Mouse (Mus musculus): ENCODE results near the gene Gucd1. TPM values are rescaled to one million over a fixed set of nuclear protein-coding genes. Genes with fewer than 3 reads are reported as not detected.

The Gucd1 gene
- polyA plus RNA-seq, 1 experiment from 2014 or later = 19.7 TPM

DNA sequence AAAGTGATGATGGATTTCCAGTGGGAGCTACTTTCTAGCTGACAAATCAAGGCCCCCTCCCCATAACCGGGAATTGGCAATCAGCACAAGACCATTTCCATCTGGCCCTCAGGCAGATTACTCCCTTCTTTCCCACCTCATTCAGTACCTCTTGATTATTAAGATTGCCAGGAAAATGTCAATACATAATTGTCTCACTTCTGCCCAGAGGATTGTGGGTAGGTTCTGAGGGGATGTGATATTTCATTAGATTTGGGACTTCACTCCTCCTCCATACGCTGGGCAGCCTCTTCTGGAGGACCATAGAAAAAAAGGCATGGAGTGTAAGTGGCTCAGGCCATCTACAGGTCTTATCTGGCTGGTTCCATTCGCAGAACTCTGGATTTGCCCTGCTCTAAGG lies 185.5 kb downstream of the Gucd1 start:
- no peak overlapping the region for H3K9ac ChIP-seq (ENCODE audit: low read depth, low read length)
- ATAC-seq = no peak
- no peaks in the 10 kb centered on the region for H3K9me3 ChIP-seq (replicated peaks; ENCODE audit: control insufficient read depth, low read length, poor library complexity, severe bottlenecking)
- no peaks in the 10 kb centered on the region for H3K4me1 ChIP-seq (ENCODE audit: control insufficient read depth, insufficient read depth, low read length)
- H3K27me3 ChIP-seq (ENCODE audit: control insufficient read depth, insufficient read depth, low read depth, low read length) = no peaks in the 10 kb centered on the region
- no peak overlapping the region for H3K27ac ChIP-seq (ENCODE audit: low read length)
- WGBS = 84% methylated on average over 3 of the region's 3 CpGs
- H3K4me3 ChIP-seq (ENCODE audit: low read depth, low read length) = no peak overlapping the region
- no peak overlapping the region for H3K4me2 ChIP-seq (ENCODE audit: low read length)
- H3K36me3 ChIP-seq (ENCODE audit: control insufficient read depth, insufficient read depth, low read length) = no peaks in the 10 kb centered on the region

DNA sequence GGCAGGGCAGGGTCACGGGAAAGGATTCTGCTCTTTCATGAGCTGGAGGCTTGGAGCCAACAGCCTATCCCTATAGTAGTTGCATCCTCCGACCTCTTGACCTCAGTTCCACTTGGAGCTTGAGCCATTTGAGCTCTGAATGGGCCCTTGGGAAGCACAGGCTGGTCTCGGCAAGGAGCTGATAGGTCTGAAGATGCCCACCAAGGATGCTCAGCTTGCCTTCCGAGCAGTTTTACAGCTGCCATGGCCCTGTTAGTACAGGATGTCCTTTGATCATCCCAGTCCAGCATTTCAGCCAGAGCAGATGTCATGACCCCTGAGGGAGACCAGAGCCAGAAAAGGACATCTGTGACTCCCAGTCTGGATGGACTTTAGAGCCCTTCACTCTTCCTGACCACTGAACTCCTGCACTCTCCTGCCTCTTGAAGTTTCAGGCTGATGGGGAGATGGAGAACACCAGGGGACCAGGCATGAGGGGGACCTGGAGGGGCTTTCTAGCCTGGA lies 189.5 kb downstream of the Gucd1 start:
- H3K4me1 ChIP-seq (ENCODE audit: control insufficient read depth, insufficient read depth, low read length) = no peaks in the 10 kb centered on the region
- no peaks in the 10 kb centered on the region for H3K9me3 ChIP-seq (replicated peaks; ENCODE audit: control insufficient read depth, low read length, poor library complexity, severe bottlenecking)
- WGBS = 43% methylated on average over 4 of the region's 4 CpGs
- H3K9ac ChIP-seq (ENCODE audit: low read depth, low read length) = no peak overlapping the region
- no peaks in the 10 kb centered on the region for H3K36me3 ChIP-seq (ENCODE audit: control insufficient read depth, insufficient read depth, low read length)
- no peak for ATAC-seq
- H3K4me2 ChIP-seq (ENCODE audit: low read length) = no peak overlapping the region
- H3K4me3 ChIP-seq (ENCODE audit: low read depth, low read length) = no peak overlapping the region
- H3K27ac ChIP-seq (ENCODE audit: low read length) = no peak overlapping the region
- H3K27me3 ChIP-seq (ENCODE audit: control insufficient read depth, insufficient read depth, low read depth, low read length) = no peaks in the 10 kb centered on the region

DNA sequence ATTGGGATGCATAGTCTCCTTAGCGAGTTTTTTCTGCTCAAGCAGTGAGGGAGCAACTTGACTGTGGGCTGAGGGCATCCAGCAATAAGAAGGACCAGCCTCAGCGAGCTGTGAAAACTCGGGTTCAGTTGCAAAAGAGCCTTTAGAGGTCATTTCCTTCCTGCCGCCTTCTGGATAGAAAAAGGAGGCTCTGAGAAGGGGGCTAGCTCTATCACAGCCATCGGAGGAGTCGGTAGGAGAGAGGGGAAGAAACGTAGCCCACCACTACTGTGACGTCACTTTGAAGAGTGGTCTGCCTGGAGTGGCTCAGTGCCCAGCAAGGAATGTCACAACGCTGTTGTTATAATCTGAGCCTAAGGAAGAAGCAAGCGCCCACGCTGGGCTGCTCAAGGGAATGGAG lies 190.7 kb downstream of the Gucd1 start:
- 79% methylated on average over 11 of the region's 11 CpGs for WGBS
- H3K4me3 ChIP-seq (ENCODE audit: low read depth, low read length) = no peak overlapping the region
- ATAC-seq = no peak
- no peak overlapping the region for H3K4me2 ChIP-seq (ENCODE audit: low read length)
- H3K36me3 ChIP-seq (ENCODE audit: control insufficient read depth, insufficient read depth, low read length) = no peaks in the 10 kb centered on the region
- H3K9me3 ChIP-seq (replicated peaks; ENCODE audit: control insufficient read depth, low read length, poor library complexity, severe bottlenecking) = no peaks in the 10 kb centered on the region
- H3K4me1 ChIP-seq (ENCODE audit: control insufficient read depth, insufficient read depth, low read length) = no peaks in the 10 kb centered on the region
- H3K9ac ChIP-seq (ENCODE audit: low read depth, low read length) = no peak overlapping the region
- no peak overlapping the region for H3K27ac ChIP-seq (ENCODE audit: low read length)
- H3K27me3 ChIP-seq (ENCODE audit: control insufficient read depth, insufficient read depth, low read depth, low read length) = no peaks in the 10 kb centered on the region

DNA sequence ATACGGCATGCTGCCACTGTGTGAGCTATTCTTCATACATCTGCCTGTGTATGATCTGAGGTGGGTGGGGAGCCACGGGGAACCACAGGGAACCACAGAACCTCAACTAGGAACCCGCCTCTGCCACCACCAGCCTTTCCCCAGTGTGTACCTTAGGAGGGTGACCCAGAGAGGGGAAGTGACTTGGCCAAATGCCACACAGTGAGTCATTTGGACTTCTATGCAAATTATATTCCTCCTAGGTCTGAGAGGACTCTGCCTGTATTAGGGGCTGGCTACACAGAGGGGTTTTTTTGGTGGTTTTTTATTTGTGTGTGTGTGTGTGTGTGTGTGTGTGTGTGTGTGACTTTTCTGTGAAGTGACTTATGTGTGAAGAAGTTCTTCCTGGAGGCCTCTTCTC lies 191.2 kb downstream of the Gucd1 start:
- no peaks in the 10 kb centered on the region for H3K36me3 ChIP-seq (ENCODE audit: control insufficient read depth, insufficient read depth, low read length)
- H3K4me1 ChIP-seq (ENCODE audit: control insufficient read depth, insufficient read depth, low read length) = no peaks in the 10 kb centered on the region
- H3K27ac ChIP-seq (ENCODE audit: low read length) = no peak overlapping the region
- H3K9me3 ChIP-seq (replicated peaks; ENCODE audit: control insufficient read depth, low read length, poor library complexity, severe bottlenecking) = no peaks in the 10 kb centered on the region
- H3K9ac ChIP-seq (ENCODE audit: low read depth, low read length) = no peak overlapping the region
- no peak overlapping the region for H3K4me3 ChIP-seq (ENCODE audit: low read depth, low read length)
- WGBS = 84% methylated on average over 3 of the region's 3 CpGs
- no peak overlapping the region for H3K4me2 ChIP-seq (ENCODE audit: low read length)
- no peaks in the 10 kb centered on the region for H3K27me3 ChIP-seq (ENCODE audit: control insufficient read depth, insufficient read depth, low read depth, low read length)
- no peak for ATAC-seq

DNA sequence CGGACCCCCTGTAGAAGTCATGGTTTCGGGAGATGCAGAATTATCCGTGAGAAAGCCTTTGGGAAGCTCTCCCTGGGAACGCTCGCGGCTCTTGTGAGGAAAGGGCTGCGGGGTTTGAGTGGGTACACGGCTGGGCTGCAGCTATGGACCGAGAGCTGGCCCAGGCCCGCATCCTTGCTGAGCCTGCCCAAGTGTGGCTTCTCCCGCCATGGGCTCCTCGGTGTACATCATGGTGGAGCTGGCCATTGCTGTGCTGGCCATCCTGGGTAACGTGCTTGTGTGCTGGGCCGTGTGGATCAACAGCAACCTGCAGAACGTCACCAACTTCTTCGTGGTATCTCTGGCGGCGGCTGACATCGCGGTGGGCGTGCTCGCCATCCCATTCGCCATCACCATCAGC lies 192.0 kb downstream of the Gucd1 start:
- Histone ChIP-seq H3K9ac (ENCODE audit: low read depth, low read length) (no peak overlapping the region), H3K27ac (ENCODE audit: low read length) (no peak overlapping the region), H3K4me3 (ENCODE audit: low read depth, low read length) (no peak overlapping the region), H3K27me3 (ENCODE audit: control insufficient read depth, insufficient read depth, low read depth, low read length) (no peaks in the 10 kb centered on the region), H3K4me2 (ENCODE audit: low read length) (no peak overlapping the region), H3K4me1 (ENCODE audit: control insufficient read depth, insufficient read depth, low read length) (no peaks in the 10 kb centered on the region), H3K9me3 (replicated peaks; ENCODE audit: control insufficient read depth, low read length, poor library complexity, severe bottlenecking) (no peaks in the 10 kb centered on the region), H3K36me3 (ENCODE audit: control insufficient read depth, insufficient read depth, low read length) (no peaks in the 10 kb centered on the region)
- WGBS = 97% methylated on average over 23 of the region's 23 CpGs
- ATAC-seq = no peak

DNA sequence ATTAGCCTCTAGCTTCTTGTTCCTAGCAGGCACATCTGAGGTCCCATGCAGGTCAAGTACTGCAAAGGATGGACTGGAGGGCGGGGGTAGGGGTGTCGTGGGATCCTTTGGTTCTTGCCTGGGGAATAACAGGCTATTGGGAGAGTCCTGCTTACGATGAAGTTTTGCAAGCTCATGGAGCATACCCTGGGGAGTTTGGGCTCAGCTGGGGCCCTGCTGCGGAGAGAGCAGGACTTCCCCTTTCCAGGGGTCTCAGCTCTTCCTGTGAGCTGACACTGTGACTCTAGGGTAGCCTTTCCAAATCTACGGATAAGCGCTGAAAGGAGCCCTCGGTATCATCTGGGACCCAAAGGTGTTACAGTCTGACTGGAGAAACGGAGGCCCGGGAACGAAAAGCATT lies 193.4 kb downstream of the Gucd1 start:
- no peak overlapping the region for H3K4me2 ChIP-seq (ENCODE audit: low read length)
- H3K36me3 ChIP-seq (ENCODE audit: control insufficient read depth, insufficient read depth, low read length) = no peaks in the 10 kb centered on the region
- ATAC-seq = no peak
- no peaks in the 10 kb centered on the region for H3K9me3 ChIP-seq (replicated peaks; ENCODE audit: control insufficient read depth, low read length, poor library complexity, severe bottlenecking)
- 76% methylated on average over 10 of the region's 10 CpGs for WGBS
- no peaks in the 10 kb centered on the region for H3K27me3 ChIP-seq (ENCODE audit: control insufficient read depth, insufficient read depth, low read depth, low read length)
- no peaks in the 10 kb centered on the region for H3K4me1 ChIP-seq (ENCODE audit: control insufficient read depth, insufficient read depth, low read length)
- no peak overlapping the region for H3K9ac ChIP-seq (ENCODE audit: low read depth, low read length)
- H3K27ac ChIP-seq (ENCODE audit: low read length) = no peak overlapping the region
- H3K4me3 ChIP-seq (ENCODE audit: low read depth, low read length) = no peak overlapping the region

DNA sequence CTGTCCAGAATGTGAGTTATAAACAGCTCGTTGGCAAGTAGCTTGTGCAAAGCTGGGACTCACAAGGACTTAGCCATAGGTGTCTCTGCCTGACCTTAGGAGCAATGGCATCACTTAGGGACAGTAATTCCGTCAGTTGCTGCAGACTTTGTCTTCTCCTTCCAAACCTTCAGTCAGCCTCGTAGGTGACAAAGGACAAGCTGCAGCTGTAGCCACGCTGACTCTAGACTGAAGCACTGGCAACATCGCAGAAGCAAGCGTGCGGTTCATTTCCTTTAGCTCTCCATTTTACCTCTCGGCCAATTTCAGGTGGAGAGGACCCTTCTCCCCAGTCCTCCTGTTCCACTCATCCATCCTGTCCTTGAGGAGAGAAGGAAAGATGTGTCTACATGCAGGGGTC lies 193.8 kb downstream of the Gucd1 start:
- Histone ChIP-seq H3K4me2 (ENCODE audit: low read length) (no peak overlapping the region), H3K36me3 (ENCODE audit: control insufficient read depth, insufficient read depth, low read length) (no peaks in the 10 kb centered on the region), H3K27me3 (ENCODE audit: control insufficient read depth, insufficient read depth, low read depth, low read length) (peaks cover under 1% of the 10 kb centered on the region; the same call in 1 of the 2 replicates), H3K4me1 (ENCODE audit: control insufficient read depth, insufficient read depth, low read length) (no peaks in the 10 kb centered on the region), H3K9ac (ENCODE audit: low read depth, low read length) (no peak overlapping the region), H3K9me3 (replicated peaks; ENCODE audit: control insufficient read depth, low read length, poor library complexity, severe bottlenecking) (no peaks in the 10 kb centered on the region), H3K27ac (ENCODE audit: low read length) (no peak overlapping the region), H3K4me3 (ENCODE audit: low read depth, low read length) (no peak overlapping the region)
- no peak for ATAC-seq
- 88% methylated on average over 8 of the region's 8 CpGs for WGBS

DNA sequence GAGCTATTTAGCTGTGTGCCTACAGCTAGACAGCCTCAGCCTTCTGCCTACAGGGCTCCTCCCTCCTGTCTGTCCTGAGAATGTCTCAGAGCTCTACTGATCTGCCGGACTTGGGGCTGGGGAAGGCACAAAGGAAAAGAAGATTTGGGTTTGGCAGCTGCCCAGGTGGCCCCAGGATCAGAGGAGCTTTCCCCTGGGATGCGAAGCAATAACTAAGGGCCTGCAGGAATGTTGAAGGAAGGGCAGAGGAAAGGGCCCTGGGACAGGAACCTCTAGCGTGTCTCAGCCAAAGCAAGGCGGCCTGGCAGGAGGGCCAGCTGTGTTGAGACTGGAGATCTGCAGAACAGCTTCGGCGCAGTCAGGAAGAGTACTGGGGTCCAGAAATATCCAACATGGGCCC lies 194.8 kb downstream of the Gucd1 start:
- H3K9ac ChIP-seq (ENCODE audit: low read depth, low read length) = no peak overlapping the region
- H3K9me3 ChIP-seq (replicated peaks; ENCODE audit: control insufficient read depth, low read length, poor library complexity, severe bottlenecking) = no peaks in the 10 kb centered on the region
- no peak overlapping the region for H3K27ac ChIP-seq (ENCODE audit: low read length)
- no peaks in the 10 kb centered on the region for H3K36me3 ChIP-seq (ENCODE audit: control insufficient read depth, insufficient read depth, low read length)
- H3K4me2 ChIP-seq (ENCODE audit: low read length) = no peak overlapping the region
- H3K27me3 ChIP-seq (ENCODE audit: control insufficient read depth, insufficient read depth, low read depth, low read length) = peaks cover 11% of the 10 kb centered on the region
- 54% methylated on average over 6 of the region's 6 CpGs for WGBS
- no peak for ATAC-seq
- H3K4me3 ChIP-seq (ENCODE audit: low read depth, low read length) = no peak overlapping the region
- H3K4me1 ChIP-seq (ENCODE audit: control insufficient read depth, insufficient read depth, low read length) = no peaks in the 10 kb centered on the region

DNA sequence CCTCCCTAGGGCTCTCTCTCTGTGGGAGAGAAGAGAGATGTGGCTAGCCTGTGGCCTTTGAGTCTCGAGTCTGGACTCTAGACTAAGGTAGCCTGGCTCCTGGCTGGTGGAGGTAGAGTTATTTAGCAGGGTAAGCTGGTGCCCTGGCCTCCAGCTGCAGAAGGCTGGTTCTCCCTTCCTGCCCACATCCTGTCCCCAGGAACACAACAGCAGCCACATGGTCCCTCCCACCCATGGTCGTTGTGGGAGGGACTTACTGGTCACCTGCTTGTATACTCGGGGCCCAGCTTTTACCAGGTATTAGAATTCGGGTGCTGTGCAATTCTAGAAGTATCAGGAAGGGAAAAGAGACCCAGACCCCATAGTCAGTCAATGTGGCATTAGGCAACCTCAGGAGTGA lies 197.5 kb downstream of the Gucd1 start:
- Histone ChIP-seq H3K9me3 (replicated peaks; ENCODE audit: control insufficient read depth, low read length, poor library complexity, severe bottlenecking) (no peaks in the 10 kb centered on the region), H3K27me3 (ENCODE audit: control insufficient read depth, insufficient read depth, low read depth, low read length) (peaks cover 19% of the 10 kb centered on the region), H3K27ac (ENCODE audit: low read length) (no peak overlapping the region), H3K4me2 (ENCODE audit: low read length) (no peak overlapping the region), H3K4me1 (ENCODE audit: control insufficient read depth, insufficient read depth, low read length) (peaks cover 6% of the 10 kb centered on the region), H3K36me3 (ENCODE audit: control insufficient read depth, insufficient read depth, low read length) (no peaks in the 10 kb centered on the region), H3K4me3 (ENCODE audit: low read depth, low read length) (no peak overlapping the region), H3K9ac (ENCODE audit: low read depth, low read length) (no peak overlapping the region)
- 65% methylated on average over 4 of the region's 4 CpGs for WGBS
- ATAC-seq = no peak

Measured in midbrain, embryonic 16.5 days (tissue).